Mouse (Mus musculus): ENCODE measurements around the gene Kif26a.

DNA sequence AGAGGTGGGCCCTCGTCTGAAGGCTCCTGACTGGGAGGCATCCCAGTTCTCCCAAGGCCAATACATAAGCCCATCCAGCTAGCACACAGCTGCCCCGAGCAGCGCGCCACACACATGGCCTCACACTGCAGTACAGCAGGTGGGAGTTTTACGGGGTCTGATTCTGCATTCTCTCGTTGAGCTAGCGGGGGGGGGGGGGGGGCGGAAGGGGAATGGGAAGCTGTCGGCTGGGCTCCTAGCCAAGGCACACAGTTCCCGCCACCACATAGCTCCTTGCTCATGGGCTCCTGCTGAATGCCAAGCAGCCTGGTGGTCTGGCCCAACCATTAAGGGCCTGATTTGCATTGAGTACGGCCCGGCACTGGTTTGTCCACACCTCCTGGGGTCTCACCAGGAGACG is 64.6 kb downstream of the Kif26a start:
- TF ChIP-seq CTCF (IDR thresholded peaks at IDR 0.05; ENCODE audit: low read depth, low read length), result no peak
- no peak for TF ChIP-seq POLR2A (IDR thresholded peaks at IDR 0.05; ENCODE audit: borderline replicate concordance, low read depth, low read length)
